Mouse (Mus musculus) cortical plate, adult 2 months (tissue): Measurements from ENCODE around the gene AC124502.3. TPM values are rescaled to one million over a fixed set of nuclear protein-coding genes. Genes with fewer than 3 reads are reported as not detected.
A peak's percentile ranks its signal among the peaks of the same experiment; 100 is the strongest.

Experiments used
- H3K27ac ChIP-seq: fragments of 200-500 bp; 2 replicates; pipeline ENCODE4 v1.5.1; 2012; ENCODE audit warnings: low read length, control low read depth, inconsistent platforms; ENCODE audit not compliant: insufficient read depth
- H3K4me1 ChIP-seq: fragments of 200-500 bp; 2 replicates; pipeline ENCODE4 v1.6.1; 2011; ENCODE audit warnings: low read length; ENCODE audit not compliant: control insufficient read depth, insufficient read depth
- H3K4me3 ChIP-seq: fragments of 200-500 bp; 2 replicates; pipeline ENCODE4 v1.5.1; 2011; ENCODE audit warnings: mild to moderate bottlenecking, low read length, control low read depth; ENCODE audit not compliant: insufficient read depth
- CTCF ChIP-seq: fragments of 200-500 bp; IDR thresholded peaks from 2 replicates; pipeline ENCODE4 v1.5.1; 2011; ENCODE audit warnings: mild to moderate bottlenecking, control low read depth, low read length; ENCODE audit not compliant: insufficient read depth; ENCODE audit errors: extremely low read depth
- POLR2A ChIP-seq: fragments of 200-500 bp; IDR thresholded peaks from 2 replicates; pipeline ENCODE4 v1.6.1; 2011; ENCODE audit warnings: mild to moderate bottlenecking, low read length, control low read depth; ENCODE audit not compliant: insufficient read depth; ENCODE audit errors: extremely low read depth
- polyA plus RNA-seq: library from polyadenylated mRNA; depleted of rRNA; stranded (reverse); fragments of >200 nt; gene quantifications from 2 replicates; pipeline ENCODE4 v1.2.3, GENCODE M21; 2012; rRNA removed

The AC124502.3 gene
- 4.8 and 6.8 TPM in 2 replicates for polyA plus RNA-seq

DNA sequence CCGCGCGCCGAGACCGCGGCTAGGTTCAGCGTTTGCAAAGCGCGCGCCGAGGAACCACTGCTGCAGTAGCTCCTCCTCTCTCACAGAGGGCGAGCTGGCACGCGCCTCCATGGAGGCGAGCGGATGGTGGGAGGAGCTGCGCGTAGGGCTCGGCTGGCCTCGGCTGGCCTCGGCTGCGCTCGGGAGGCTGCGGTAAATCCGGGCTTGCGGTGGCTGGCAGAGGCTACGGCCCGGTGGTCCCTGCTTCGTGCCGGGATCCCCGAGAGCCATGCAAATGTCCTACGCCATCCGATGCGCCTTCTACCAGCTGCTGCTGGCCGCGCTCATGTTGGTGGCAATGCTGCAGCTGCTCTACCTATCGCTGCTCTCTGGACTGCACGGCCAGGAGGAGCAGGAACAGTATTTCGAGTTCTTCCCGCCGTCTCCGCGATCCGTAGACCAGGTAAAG lies at the start of gene AC124502.3, which contains the start of gene B4gat1:
Gene AC124502.3 (plus strand): TSS at position 183 of the 448 bp plus-strand sequence.
Gene B4gat1 (plus strand): TSS at position 118 of the 448 bp plus-strand sequence.
- Histone ChIP-seq H3K4me3 (peak within 1 kb of the TSS; percentile 65), H3K4me1 (no peaks in the 10 kb centered on the region), H3K27ac (peak within 1 kb of the TSS; percentile 62)
- TF ChIP-seq CTCF: no peak
- TF ChIP-seq POLR2A: peak; percentile 83

- peak overlapping the region; percentile 80 for H3K4me3 ChIP-seq
- H3K4me1 ChIP-seq: peaks cover 7% of the 10 kb centered on the region
- TF ChIP-seq POLR2A (peak; percentile 6; the same call in 1 of the 2 replicates), CTCF (no peak)
- H3K27ac ChIP-seq: 0 out of 2 replicates have a peak overlapping the region, but pooled peaks have one; percentile 51
Observed at GRCm38 (mm10) chr19:4989013-4989412, 49.7 kb upstream of the AC124502.3 start.

DNA sequence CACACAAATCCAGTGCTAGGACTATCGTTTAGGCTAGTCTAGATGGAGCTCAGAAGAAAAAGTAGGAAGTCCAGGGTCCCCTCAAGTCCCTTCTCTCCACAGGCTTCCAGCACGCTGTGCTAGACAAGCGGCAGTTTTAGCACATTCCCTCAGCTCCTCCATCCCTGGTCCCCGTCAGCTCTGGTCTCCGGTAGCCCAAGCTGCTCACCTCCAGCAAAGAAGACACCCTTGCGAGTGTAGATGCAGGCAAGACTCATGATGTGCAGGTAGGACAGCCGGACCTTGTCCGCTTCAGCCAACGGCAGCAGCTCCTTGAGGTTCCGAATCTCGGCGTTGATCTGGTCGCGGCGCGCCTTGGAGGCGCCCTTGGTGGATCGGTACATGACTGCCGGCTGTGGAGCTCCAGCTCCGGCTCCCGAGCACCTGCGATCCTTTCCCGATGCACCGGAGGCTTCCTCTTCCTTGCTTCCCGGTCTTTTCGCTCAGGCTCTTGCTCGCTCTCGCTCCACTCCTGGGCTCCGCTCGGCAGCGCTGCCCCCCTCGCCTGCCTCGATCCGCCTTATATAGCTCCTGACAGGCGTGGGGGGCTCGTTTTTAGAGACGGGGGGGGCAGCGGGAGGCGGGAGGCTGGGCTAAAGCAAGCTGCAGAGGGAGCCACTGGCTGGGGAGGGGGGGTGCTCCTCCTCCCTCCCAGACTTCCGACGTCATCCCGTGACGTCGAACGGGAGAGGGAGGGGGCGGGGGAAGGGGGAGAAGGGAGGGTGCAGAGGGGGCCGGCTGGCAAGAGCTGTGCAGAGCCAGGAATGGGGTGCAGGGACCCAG lies 49.0 kb upstream of the AC124502.3 start:
- peak overlapping the region; percentile 80 for H3K27ac ChIP-seq
- TF ChIP-seq CTCF (no peak), POLR2A (peak; percentile 99)
- peak overlapping the region; percentile 80 for H3K4me3 ChIP-seq
- peaks cover 7% of the 10 kb centered on the region for H3K4me1 ChIP-seq

GRCm38 (mm10) chr19:4990256-4990625 lies 48.5 kb upstream of the AC124502.3 start, which contains the start of gene Npas4:
TSS of gene Npas4 (minus strand) at chr19:4990316.
- Histone ChIP-seq H3K4me3 (peak within 1 kb of the TSS; percentile 80), H3K27ac (peak within 1 kb of the TSS; percentile 81), H3K4me1 (peaks cover 12% of the 10 kb centered on the region)
- TF ChIP-seq CTCF: no peak
- TF ChIP-seq POLR2A: no peak

DNA sequence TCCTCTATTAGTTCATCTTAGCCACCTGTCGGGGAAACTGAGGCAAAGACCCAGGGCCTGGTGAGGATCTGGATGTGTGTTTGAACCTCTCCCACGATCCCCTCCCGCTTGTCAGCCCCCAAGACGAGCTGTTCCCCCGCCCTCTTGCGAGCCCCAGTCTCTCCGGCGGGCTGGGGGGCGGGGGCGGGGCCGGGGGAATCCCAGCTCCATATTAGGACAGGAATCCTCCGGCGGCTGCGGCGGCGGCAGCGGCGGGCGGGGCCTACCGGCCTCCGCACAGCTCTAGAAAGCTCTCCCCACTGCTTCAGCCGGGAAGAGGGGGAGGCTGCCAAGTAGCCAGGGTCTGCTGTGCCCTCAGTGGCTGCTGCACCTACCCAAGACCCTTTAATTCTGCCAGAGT lies 48.0 kb upstream of the AC124502.3 start:
- TF ChIP-seq CTCF (no peak), POLR2A (no peak)
- peak overlapping the region; percentile 81 for H3K27ac ChIP-seq
- H3K4me3 ChIP-seq: peak overlapping the region; percentile 13
- peaks cover 12% of the 10 kb centered on the region for H3K4me1 ChIP-seq

- no peak overlapping the region for H3K4me3 ChIP-seq
- TF ChIP-seq CTCF: no peak
- no peak for TF ChIP-seq POLR2A
- peaks cover 17% of the 10 kb centered on the region for H3K4me1 ChIP-seq
- H3K27ac ChIP-seq: peak overlapping the region; percentile 97
Observed at GRCm38 (mm10) chr19:4992371-4992770, 46.3 kb upstream of the AC124502.3 start.

- peak overlapping the region; percentile 97 for H3K27ac ChIP-seq
- peaks cover 17% of the 10 kb centered on the region for H3K4me1 ChIP-seq
Observed at GRCm38 (mm10) chr19:4992904-4993303, 45.8 kb upstream of the AC124502.3 start.

DNA sequence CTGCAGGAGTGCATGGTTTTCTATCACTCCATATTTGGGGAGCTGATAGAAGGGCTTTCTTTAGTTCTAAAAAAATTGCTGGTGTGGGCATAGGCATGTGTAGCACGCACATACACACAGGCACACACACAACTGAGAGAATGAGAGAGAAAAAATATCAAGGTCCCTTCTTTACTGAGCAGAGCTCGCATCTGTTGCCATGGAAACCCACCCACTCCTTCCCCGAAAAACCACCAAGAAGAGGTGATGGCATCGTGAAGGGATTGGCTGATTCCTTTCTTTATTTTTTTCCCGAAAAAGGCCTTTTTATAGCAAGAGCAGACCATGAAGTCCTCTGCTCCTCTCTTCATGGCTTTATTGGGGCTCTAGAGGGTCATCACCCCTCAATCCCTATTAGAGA lies 44.6 kb upstream of the AC124502.3 start:
- Histone ChIP-seq H3K27ac (peak overlapping the region; percentile 97), H3K4me3 (no peak overlapping the region), H3K4me1 (peaks cover 20% of the 10 kb centered on the region)
- TF ChIP-seq POLR2A (no peak), CTCF (no peak)

More at GRCm38 (mm10) chr19:4992904-4993303, 45.8 kb upstream of the AC124502.3 start:
- H3K4me3 ChIP-seq: no peak overlapping the region
- TF ChIP-seq CTCF (no peak), POLR2A (no peak)

DNA sequence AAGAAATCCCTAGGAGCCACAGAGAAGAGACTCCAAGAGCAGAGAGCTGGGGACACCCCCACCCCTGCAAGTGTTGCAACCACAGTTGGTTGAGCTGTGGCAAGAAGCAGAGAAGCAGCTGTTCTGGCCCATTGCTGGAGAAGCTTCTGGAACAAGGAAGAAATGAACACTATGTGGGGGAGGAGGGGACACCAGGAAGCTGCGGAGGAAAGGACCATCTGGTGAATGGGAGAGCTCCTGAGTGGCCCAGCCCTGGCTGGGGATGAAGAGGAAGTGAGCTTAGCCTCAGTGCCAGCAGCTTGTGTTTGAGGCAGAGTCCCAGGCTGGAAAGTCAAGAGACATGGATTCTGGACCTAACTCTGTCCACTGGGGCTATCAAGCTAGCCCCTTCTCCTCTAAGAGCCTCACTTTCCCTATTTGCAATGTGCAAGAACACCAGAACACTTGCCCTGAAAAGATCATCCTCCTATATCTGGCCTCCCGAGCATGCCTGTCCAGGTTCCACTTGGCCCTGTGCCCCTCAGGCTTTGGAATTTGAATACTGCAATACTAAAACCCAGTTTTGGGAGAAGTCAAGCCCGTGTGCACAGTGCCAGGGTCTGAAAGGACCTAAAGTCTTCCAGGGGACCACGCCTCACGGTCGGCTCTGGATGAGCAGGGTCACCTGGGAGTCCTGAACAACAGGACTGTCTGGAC lies 39.1 kb upstream of the AC124502.3 start:
- Histone ChIP-seq H3K27ac (no peak overlapping the region), H3K4me3 (no peak overlapping the region)

More for the DNA sequence above, 39.1 kb upstream of the AC124502.3 start:
- TF ChIP-seq CTCF: no peak
- TF ChIP-seq POLR2A: no peak
- H3K4me1 ChIP-seq: peaks cover 24% of the 10 kb centered on the region
